Mouse (Mus musculus) heart, adult 2 months (tissue): ENCODE data around the gene Tle2. TPM values are rescaled to one million over a fixed set of nuclear protein-coding genes. Genes with fewer than 3 reads are reported as not detected.

Source experiments
- DNase-seq, 2 experiments: peaks; one replicate each; pipeline ENCODE4 v3.0.0; 2021
- H3K27ac ChIP-seq: fragments of 200-600 bp; 2 replicates; pipeline ENCODE4 v1.8.1; 2022
- H3K27me3 ChIP-seq: fragments of 200-500 bp; 2 replicates; pipeline ENCODE4 v1.6.1; 2012; ENCODE audit warnings: mild to moderate bottlenecking, low read length, inconsistent platforms, mixed read lengths; ENCODE audit not compliant: control insufficient read depth, insufficient read depth
- H3K36me3 ChIP-seq: fragments of 200-500 bp; 2 replicates; pipeline ENCODE4 v1.6.1; 2012; ENCODE audit warnings: low read length, inconsistent platforms; ENCODE audit not compliant: control insufficient read depth, insufficient read depth
- H3K4me1 ChIP-seq: fragments of 200-500 bp; 2 replicates; pipeline ENCODE4 v1.6.1; 2011; ENCODE audit warnings: low read length; ENCODE audit not compliant: control insufficient read depth, insufficient read depth
- H3K4me3 ChIP-seq: fragments of 200-600 bp; 2 replicates; pipeline ENCODE4 v1.8.1; 2022
- H3K79me2 ChIP-seq: fragments of 200-500 bp; replicated peaks from 2 replicates; pipeline ENCODE4 v1.6.1; 2012; ENCODE audit warnings: mild to moderate bottlenecking, inconsistent platforms, low read length, moderate library complexity, mixed read lengths; ENCODE audit not compliant: control insufficient read depth, insufficient read depth
- H3K9ac ChIP-seq: fragments of 200-500 bp; 2 replicates; pipeline ENCODE4 v1.6.1; 2012; ENCODE audit warnings: low read depth, mild to moderate bottlenecking, control low read depth, inconsistent platforms, low read length, mixed read lengths
- CTCF ChIP-seq: fragments of 200-600 bp; IDR thresholded peaks from 2 replicates; pipeline ENCODE4 v1.8.1; 2022; ENCODE audit warnings: antibody characterized with exemption, mild to moderate bottlenecking, moderate library complexity
- EP300 ChIP-seq: fragments of 200-500 bp; IDR thresholded peaks from 2 replicates; pipeline ENCODE4 v1.6.1; 2011; ENCODE audit warnings: low read depth, low read length, control low read depth; ENCODE audit not compliant: insufficient read depth
- POLR2A ChIP-seq: fragments of 200-500 bp; IDR thresholded peaks from 2 replicates; pipeline ENCODE4 v1.6.1; 2011; ENCODE audit warnings: mild to moderate bottlenecking, low read depth, low read length, control low read depth; ENCODE audit not compliant: insufficient read depth
- WGBS: fragments of 180-500 bp; shearing (Covaris S2); methylation state at CpG from one replicate; pipeline ENCODE4 v1.1.7; 2018; 5-methylcytosine and 5-hydroxymethylcytosine counted together
- intact Hi-C: fragments of 180-260 bp; cut with DNase I; formaldehyde crosslinking; loops from one replicate; pipeline ENCODE4 v1.15.1; 2025
- polyA plus RNA-seq: library from polyadenylated mRNA; depleted of rRNA; stranded (reverse); fragments of >200 nt; gene quantifications from 2 replicates; pipeline ENCODE4 v1.2.3, GENCODE M21; 2012
- total RNA-seq, 2 experiments: library from RNA; stranded (reverse); gene quantifications; 2 replicates each; pipeline ENCODE4 v1.2.3; 2021

The Tle2 gene
- total and polyA plus RNA-seq, 3 experiments, result 6.8 to 43.8 (median 7.4) TPM

- intact Hi-C loops, result no loop called here
- H3K9ac ChIP-seq, result no peak overlapping the region
Observed at GRCm38 (mm10) chr10:81569507-81570237, 4.7 kb upstream of the Tle2 start.

GRCm38 (mm10) chr10:81570238-81570800 is 4.0 kb upstream of the Tle2 start:
- intact Hi-C loops, result no loop called here
- no peaks in the 10 kb centered on the region for H3K79me2 ChIP-seq
- TF ChIP-seq CTCF (no peak), EP300 (no peak), POLR2A (no peak)
- H3K4me1 ChIP-seq, result peaks cover 6% of the 10 kb centered on the region
- H3K9ac ChIP-seq, result peak overlapping the region; percentile 68
- H3K4me3 ChIP-seq, result peak overlapping the region; percentile 68
- H3K36me3 ChIP-seq, result no peaks in the 10 kb centered on the region
- WGBS, result 10% methylated on average over 11 of the region's 11 CpGs
- H3K27ac ChIP-seq, result peak overlapping the region; percentile 95
- H3K27me3 ChIP-seq, result no peaks in the 10 kb centered on the region
- no peak for DNase-seq

More at GRCm38 (mm10) chr10:81569507-81570237, 4.7 kb upstream of the Tle2 start:
- TF ChIP-seq POLR2A (no peak), CTCF (no peak), EP300 (no peak)
- Histone ChIP-seq H3K36me3 (no peaks in the 10 kb centered on the region), H3K27me3 (no peaks in the 10 kb centered on the region), H3K79me2 (no peaks in the 10 kb centered on the region), H3K27ac (no peak overlapping the region), H3K4me1 (peaks cover 6% of the 10 kb centered on the region), H3K4me3 (no peak overlapping the region)
- WGBS, result 85% methylated on average over 9 of the region's 9 CpGs
- DNase-seq, result no peak

GRCm38 (mm10) chr10:81570831-81571500 is 3.4 kb upstream of the Tle2 start:
- no peaks in the 10 kb centered on the region for H3K27me3 ChIP-seq
- DNase-seq, result peak; percentile 92 to 94
- peak overlapping the region; percentile 68 for H3K4me3 ChIP-seq
- H3K27ac ChIP-seq, result peak overlapping the region; percentile 95
- no peaks in the 10 kb centered on the region for H3K36me3 ChIP-seq
- intact Hi-C loops, result loop anchor here (1.0 kb wide), 1 partner anchor 12 kb away; the partner anchor contains the start of gene Aes
- TF ChIP-seq POLR2A (0 out of 2 replicates have a peak, but pooled peaks have one; percentile 17), EP300 (no peak)
- H3K79me2 ChIP-seq, result no peaks in the 10 kb centered on the region
- WGBS, result under 1% methylated on average over 34 of the region's 34 CpGs
- peak overlapping the region; percentile 68 for H3K9ac ChIP-seq
- H3K4me1 ChIP-seq, result peaks cover 6% of the 10 kb centered on the region

- TF ChIP-seq POLR2A, result 0 out of 2 replicates have a peak, but pooled peaks have one; percentile 38
- TF ChIP-seq EP300, result no peak
- Histone ChIP-seq H3K27ac (peak overlapping the region; percentile 95), H3K4me3 (peak overlapping the region; percentile 68), H3K9ac (peak overlapping the region; percentile 55; the same call in 1 of the 2 replicates), H3K4me1 (peaks cover 6% of the 10 kb centered on the region), H3K79me2 (no peaks in the 10 kb centered on the region), H3K27me3 (no peaks in the 10 kb centered on the region), H3K36me3 (no peaks in the 10 kb centered on the region)
- intact Hi-C loops, result loop anchor here (1.0 kb wide), 1 partner anchor 12 kb away; the partner anchor contains the start of gene Aes
- DNase-seq, result peak; percentile 95 to 98
- WGBS, result under 1% methylated on average over 18 of the region's 18 CpGs
Observed at GRCm38 (mm10) chr10:81571501-81571876, 2.9 kb upstream of the Tle2 start.

- no peaks in the 10 kb centered on the region for H3K27me3 ChIP-seq
- H3K27ac ChIP-seq, result peak overlapping the region; percentile 58
- intact Hi-C loops, result no loop called here
- H3K9ac ChIP-seq, result peak overlapping the region; percentile 54
- no peak for DNase-seq
- H3K79me2 ChIP-seq, result no peaks in the 10 kb centered on the region
- 27% methylated on average over 9 of the region's 9 CpGs for WGBS
- H3K36me3 ChIP-seq, result no peaks in the 10 kb centered on the region
- peak overlapping the region; percentile 68 for H3K4me3 ChIP-seq
- no peak for TF ChIP-seq EP300
- TF ChIP-seq POLR2A, result no peak
- no peak for TF ChIP-seq CTCF
- peaks cover 6% of the 10 kb centered on the region for H3K4me1 ChIP-seq
Observed at GRCm38 (mm10) chr10:81572133-81572671, 2.2 kb upstream of the Tle2 start.
